Mouse (Mus musculus): ENCODE measurements around the gene Ces5a. TPM values are rescaled to one million over a fixed set of nuclear protein-coding genes. Genes with fewer than 3 reads are reported as not detected.
"Not testable (repeated sequence)": the region's sequence is repeated elsewhere in the genome, so short reads cannot be mapped to it uniquely, and the experiment has no call there.

The Ces5a gene
- polyA plus RNA-seq, 1 experiment from 2014 or later = not detected

- Histone ChIP-seq H3K4me1 (replicated peaks) (no peaks in the 10 kb centered on the region), H3K36me3 (replicated peaks) (no peaks in the 10 kb centered on the region), H3K4me3 (replicated peaks) (no peak overlapping the region), H3K27me3 (no peaks in the 10 kb centered on the region), H3K9ac (no peak overlapping the region), H3K27ac (replicated peaks) (no peak overlapping the region), H3K4me2 (no peak overlapping the region), H3K9me3 (replicated peaks) (no peaks in the 10 kb centered on the region)
- WGBS (ENCODE audit: insufficient replicate concordance) = 44% methylated on average over 3 of the region's 3 CpGs
- ATAC-seq (ENCODE audit: insufficient read depth) = no peak
Measured at GRCm38 (mm10) chr8:93561271-93561670, 25.6 kb upstream of the Ces5a start.

GRCm38 (mm10) chr8:93559696-93560095 lies 24.1 kb upstream of the Ces5a start:
- Histone ChIP-seq H3K4me3 (replicated peaks) (no peak overlapping the region), H3K27me3 (no peaks in the 10 kb centered on the region), H3K27ac (replicated peaks) (no peak overlapping the region), H3K9ac (no peak overlapping the region), H3K4me1 (replicated peaks) (no peaks in the 10 kb centered on the region), H3K36me3 (replicated peaks) (no peaks in the 10 kb centered on the region), H3K9me3 (replicated peaks) (no peaks in the 10 kb centered on the region), H3K4me2 (no peak overlapping the region)
- WGBS (ENCODE audit: insufficient replicate concordance) = 39% methylated on average over 2 of the region's 2 CpGs
- no peak for ATAC-seq (ENCODE audit: insufficient read depth)

GRCm38 (mm10) chr8:93502634-93503033 lies 33.0 kb downstream of the Ces5a start:
- no peaks in the 10 kb centered on the region for H3K9me3 ChIP-seq (replicated peaks)
- H3K4me3 ChIP-seq (replicated peaks) = no peak overlapping the region
- H3K27ac ChIP-seq (replicated peaks) = no peak overlapping the region
- H3K9ac ChIP-seq = no peak overlapping the region
- no peak for ATAC-seq (ENCODE audit: insufficient read depth)
- H3K36me3 ChIP-seq (replicated peaks) = no peaks in the 10 kb centered on the region
- no peak overlapping the region for H3K4me2 ChIP-seq
- H3K4me1 ChIP-seq (replicated peaks) = no peaks in the 10 kb centered on the region
- 50% methylated on average over 3 of the region's 3 CpGs for WGBS (ENCODE audit: insufficient replicate concordance)
- H3K27me3 ChIP-seq = no peaks in the 10 kb centered on the region

GRCm38 (mm10) chr8:93499437-93499836 lies 36.2 kb downstream of the Ces5a start:
- Histone ChIP-seq H3K4me3 (replicated peaks) (no peak overlapping the region), H3K27ac (replicated peaks) (no peak overlapping the region), H3K4me2 (no peak overlapping the region), H3K9ac (no peak overlapping the region), H3K9me3 (replicated peaks) (no peaks in the 10 kb centered on the region), H3K4me1 (replicated peaks) (no peaks in the 10 kb centered on the region), H3K27me3 (no peaks in the 10 kb centered on the region), H3K36me3 (replicated peaks) (no peaks in the 10 kb centered on the region)
- 29% methylated on average over 9 of the region's 9 CpGs for WGBS (ENCODE audit: insufficient replicate concordance)
- no peak for ATAC-seq (ENCODE audit: insufficient read depth)

- H3K9ac ChIP-seq = no peak overlapping the region
- H3K4me2 ChIP-seq = no peak overlapping the region
- no peak overlapping the region for H3K4me3 ChIP-seq (replicated peaks)
- H3K27me3 ChIP-seq = no peaks in the 10 kb centered on the region
- no peak for ATAC-seq (ENCODE audit: insufficient read depth)
- H3K9me3 ChIP-seq (replicated peaks) = no peaks in the 10 kb centered on the region
- 20% methylated on average over 6 of the region's 6 CpGs for WGBS (ENCODE audit: insufficient replicate concordance)
- H3K4me1 ChIP-seq (replicated peaks) = no peaks in the 10 kb centered on the region
- no peaks in the 10 kb centered on the region for H3K36me3 ChIP-seq (replicated peaks)
- H3K27ac ChIP-seq (replicated peaks) = no peak overlapping the region
Measured at GRCm38 (mm10) chr8:93495330-93495729, 40.3 kb downstream of the Ces5a start.

GRCm38 (mm10) chr8:93488743-93489142 lies 46.9 kb downstream of the Ces5a start:
- 22% methylated on average over 4 of the region's 4 CpGs for WGBS (ENCODE audit: insufficient replicate concordance)
- no peaks in the 10 kb centered on the region for H3K27me3 ChIP-seq
- H3K36me3 ChIP-seq (replicated peaks) = no peaks in the 10 kb centered on the region
- H3K9me3 ChIP-seq (replicated peaks) = no peaks in the 10 kb centered on the region
- no peaks in the 10 kb centered on the region for H3K4me1 ChIP-seq (replicated peaks)
- H3K4me2 ChIP-seq = no peak overlapping the region
- H3K9ac ChIP-seq = no peak overlapping the region
- no peak overlapping the region for H3K4me3 ChIP-seq (replicated peaks)
- no peak overlapping the region for H3K27ac ChIP-seq (replicated peaks)
- ATAC-seq (ENCODE audit: insufficient read depth) = no peak

- no peak overlapping the region for H3K4me2 ChIP-seq
- H3K4me3 ChIP-seq (replicated peaks) = no peak overlapping the region
- H3K9me3 ChIP-seq (replicated peaks) = no peaks in the 10 kb centered on the region
- no peak overlapping the region for H3K9ac ChIP-seq
- no peak for ATAC-seq (ENCODE audit: insufficient read depth)
- 70% methylated on average over 3 of the region's 3 CpGs for WGBS (ENCODE audit: insufficient replicate concordance)
- H3K27me3 ChIP-seq = no peaks in the 10 kb centered on the region
- no peak overlapping the region for H3K27ac ChIP-seq (replicated peaks)
- H3K4me1 ChIP-seq (replicated peaks) = no peaks in the 10 kb centered on the region
- H3K36me3 ChIP-seq (replicated peaks) = no peaks in the 10 kb centered on the region
Measured at GRCm38 (mm10) chr8:93478211-93478610, 57.4 kb downstream of the Ces5a start.

- not testable (repeated sequence) for H3K27me3 ChIP-seq; H3K4me3 ChIP-seq (replicated peaks); H3K36me3 ChIP-seq (replicated peaks); H3K9me3 ChIP-seq (replicated peaks); H3K9ac ChIP-seq; H3K27ac ChIP-seq (replicated peaks); H3K4me1 ChIP-seq (replicated peaks); ATAC-seq (ENCODE audit: insufficient read depth); H3K4me2 ChIP-seq
- 61% methylated on average over 16 of the region's 16 CpGs for WGBS (ENCODE audit: insufficient replicate concordance)
Measured at GRCm38 (mm10) chr8:93469733-93470132, 65.9 kb downstream of the Ces5a start.

- Histone ChIP-seq H3K4me1 (replicated peaks) (no peaks in the 10 kb centered on the region), H3K27ac (replicated peaks) (no peak overlapping the region), H3K36me3 (replicated peaks) (no peaks in the 10 kb centered on the region), H3K9ac (no peak overlapping the region), H3K4me3 (replicated peaks) (no peak overlapping the region), H3K9me3 (replicated peaks) (0 out of 2 replicates have a peak, but pooled peaks cover 3% of the 10 kb centered on the region), H3K4me2 (no peak overlapping the region), H3K27me3 (no peaks in the 10 kb centered on the region)
- no peak for ATAC-seq (ENCODE audit: insufficient read depth)
- 77% methylated on average over 12 of the region's 12 CpGs for WGBS (ENCODE audit: insufficient replicate concordance)
Measured at GRCm38 (mm10) chr8:93454258-93454877, 81.3 kb downstream of the Ces5a start.

Other genes with a start within 250 kb of the Ces5a start
- gene Ces1g, start 198.5 kb downstream of the Ces5a start, polyA plus RNA-seq (2015; fragmentation: Nextera tagmentation; extraction: Ambion mirVana) = 3.0 and 3.8 TPM in 2 replicates
- gene Ces1h, start 156.1 kb downstream of the Ces5a start, polyA plus RNA-seq (2015; fragmentation: Nextera tagmentation; extraction: Ambion mirVana) = not detected in 2 replicates

All from liver, embryonic 15.5 days (tissue).